Mouse (Mus musculus) megakaryocyte, embryonic 14.5 days (primary cell): ENCODE results near the gene Ttll2.
"Not testable (repeated sequence)": the region's sequence is repeated elsewhere in the genome, so short reads cannot be mapped to it uniquely, and the experiment has no call there.

ENCODE experiments used
- FLI1 ChIP-seq: IDR thresholded peaks from 2 replicates; pipeline ENCODE4 v1.6.1; 2012; ENCODE audit warnings: low read length, inconsistent platforms, mixed read lengths
- GATA1 ChIP-seq: IDR thresholded peaks from 3 replicates; pipeline ENCODE4 v1.6.1; 2012; ENCODE audit warnings: mixed read lengths, low read length, inconsistent platforms, borderline replicate concordance

DNA sequence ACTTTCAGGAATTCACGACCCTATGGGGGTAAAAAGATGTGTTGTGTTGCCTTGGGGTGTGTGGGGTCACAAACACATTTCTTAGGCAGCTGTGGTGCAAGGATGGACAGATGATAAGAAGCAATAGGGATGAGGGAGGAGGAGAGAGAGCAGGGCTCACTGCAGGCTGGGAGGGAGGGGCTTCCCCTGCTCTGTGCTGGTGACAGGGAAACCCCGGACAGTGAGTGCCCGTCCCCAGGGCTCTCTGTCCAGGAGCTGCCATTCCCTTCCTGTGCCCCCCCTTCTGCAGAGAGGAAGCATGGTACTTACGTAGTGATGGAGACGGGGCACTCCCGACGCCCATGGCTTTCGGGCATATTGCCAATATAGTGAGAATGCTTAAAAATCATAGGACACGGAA, 15.1 kb downstream of the Ttll2 start:
- not testable (repeated sequence) for TF ChIP-seq GATA1, FLI1
